ENCODE assay signal across 8 mouse cellular contexts in genomic region chr6:47835482-47835983, GRCm38 (mm10). TPM values are rescaled to one million over a fixed set of nuclear protein-coding genes. Genes with fewer than 3 reads are reported as not detected.
A peak's percentile ranks its signal among the peaks of the same experiment; 100 is the strongest.
DNase-seq lines count a peak whose midpoint lies in the region; ATAC-seq lines count a peak whose summit lies in the region.

TSS of gene Zfp398 (plus strand) at chr6:47835661.

- H3K36me3 ChIP-seq in hindbrain, embryonic 16.5 days (ENCODE audit: control insufficient read depth, insufficient read depth, low read length), result no peaks in the 10 kb centered on the region

- H3K4me3 ChIP-seq in hindbrain, embryonic 16.5 days (ENCODE audit: low read length), result peak within 1 kb of the TSS; percentile 96

- H3K4me2 ChIP-seq in hindbrain, embryonic 16.5 days (ENCODE audit: low read length), result peak within 1 kb of the TSS; percentile 79

- peak within 1 kb of the TSS; percentile 98 for H3K27ac ChIP-seq in hindbrain, embryonic 16.5 days (ENCODE audit: low read depth, low read length)

- no peaks in the 10 kb centered on the region for H3K9me3 ChIP-seq in hindbrain, embryonic 16.5 days (ENCODE audit: control insufficient read depth, low read length)

- H3K4me1 ChIP-seq in hindbrain, embryonic 16.5 days (ENCODE audit: control insufficient read depth, insufficient read depth, low read depth, low read length), result peaks cover 16% of the 10 kb centered on the region

- DNase-seq in ZHBTc4 (ENCODE audit: low read depth, low spot score), result peak; percentile 98
- DNase-seq in cerebellum, postnatal 4 days (ENCODE audit: low spot score in 2 of 2), result peak; percentile 93 to 99
- peak; percentile 96 for DNase-seq in gastrocnemius, adult 18-20 months (ENCODE audit: low spot score)
- DNase-seq in left cerebral cortex, adult 18-20 months (ENCODE audit: low spot score in 2 of 2), result peak; percentile 96
- DNase-seq in lung, postnatal 4 days, result peak; percentile 97
- DNase-seq in retina, postnatal 1 day, result peak; percentile 97
- peak; percentile 99 for DNase-seq in thymus, postnatal 4 days

- peak within 1 kb of the TSS; percentile 92 for H3K9ac ChIP-seq in hindbrain, embryonic 16.5 days (ENCODE audit: low read depth, low read length)

- H3K27me3 ChIP-seq in hindbrain, embryonic 16.5 days (replicated peaks; ENCODE audit: control insufficient read depth, insufficient read depth, low read length), result no peaks in the 10 kb centered on the region; the same call in 1 of the 2 replicates

- under 1% methylated on average over 37 of the region's 52 CpGs for WGBS in hindbrain, embryonic 16.5 days

- ATAC-seq in hindbrain, embryonic 16.5 days, result peak; percentile 94

RNA-seq across cellular contexts. Expression of gene Zfp398, which starts in this region (rescaled TPM):
- total RNA-seq in gastrocnemius, adult 18-20 months (2021), result 1 to 10 TPM; 4.7 to 5.6 TPM
- 16.5 and 16.8 TPM in 2 replicates for polyA plus RNA-seq in hindbrain, embryonic 16.5 days (2015; fragmentation: Nextera tagmentation; extraction: Ambion mirVana)
- 10 to 100 TPM; 21.0 to 21.3 TPM for total RNA-seq in left cerebral cortex, adult 18-20 months (2021)

Comparison
In these comparisons a context has a peak if more than half of its experiments do, and no peak if none do; other contexts are left out.
1. Peak in every context shown above with its lines: DNase-seq, ATAC-seq, H3K4me3 ChIP-seq and H3K27ac ChIP-seq.